Mouse (Mus musculus) olfactory bulb, adult 2 months (tissue): ENCODE data around the gene Art4.

Experiments
- CTCF ChIP-seq: fragments of 200-500 bp; IDR thresholded peaks from 2 replicates; pipeline ENCODE4 v1.5.1; 2012; ENCODE audit warnings: low read depth, mild to moderate bottlenecking, low read length, moderate library complexity; ENCODE audit not compliant: insufficient read depth
- POLR2A ChIP-seq: fragments of 200-500 bp; IDR thresholded peaks from 2 replicates; pipeline ENCODE4 v1.6.1; 2012; ENCODE audit warnings: mild to moderate bottlenecking, low read depth, low read length, moderate library complexity; ENCODE audit not compliant: insufficient read depth

- TF ChIP-seq CTCF (no peak), POLR2A (no peak)
Observed at GRCm38 (mm10) chr6:136852348-136852747, 5.2 kb downstream of the Art4 start.
